In genomic region chr11:42000190-42001098, GRCm38 (mm10) we compare ENCODE assay signal across 11 mouse cellular contexts. TPM values are rescaled to one million over a fixed set of nuclear protein-coding genes. Genes with fewer than 3 reads are reported as not detected.
DNase-seq lines count a peak whose midpoint lies in the region; ATAC-seq and TF ChIP-seq lines count a peak whose summit lies in the region.
"Had no signal": no experiment of that assay in that cellular context is flagged by ENCODE, and none has a peak within 500 bp of the region (broad histone marks: within the 10 kb centered on the region; RNA-seq: fewer than 3 reads in every experiment).

Gene Gabrg2 (minus strand): TSS chr11:42000857.

- TF ChIP-seq CTCF in layer of hippocampus, adult 2 months (conservative IDR thresholded peaks at IDR 0.05) = no peak
- no peak for TF ChIP-seq CTCF in midbrain, postnatal 0 days (IDR thresholded peaks at IDR 0.05)
- no peak for TF ChIP-seq CTCF in lung, postnatal 0 days (IDR thresholded peaks at IDR 0.05)

- no peaks in the 10 kb centered on the region for H3K27me3 ChIP-seq in embryonic facial prominence, embryonic 14.5 days (replicated peaks; ENCODE audit: control insufficient read depth, insufficient read depth, low read length)
- no peaks in the 10 kb centered on the region for H3K27me3 ChIP-seq in midbrain, postnatal 0 days (ENCODE audit: insufficient read depth, low read length)
- no peaks in the 10 kb centered on the region for H3K27me3 ChIP-seq in lung, postnatal 0 days (replicated peaks; ENCODE audit: insufficient read depth, low read length)
- no peaks in the 10 kb centered on the region for H3K27me3 ChIP-seq in intestine, embryonic 15.5 days (replicated peaks)

- 11% methylated on average over 20 of the region's 20 CpGs for WGBS in embryonic facial prominence, embryonic 14.5 days
- WGBS in midbrain, postnatal 0 days = 2% methylated on average over 20 of the region's 20 CpGs
- WGBS in lung, postnatal 0 days = 13% methylated on average over 20 of the region's 20 CpGs
- 13% methylated on average over 20 of the region's 20 CpGs for WGBS in intestine, embryonic 15.5 days

- no peak within 1 kb of the TSS; the same call in 1 of the 2 replicates for H3K4me3 ChIP-seq in embryonic facial prominence, embryonic 14.5 days (ENCODE audit: low read depth, low read length)
- H3K4me3 ChIP-seq in layer of hippocampus, adult 2 months = peak within 1 kb of the TSS; percentile 67
- H3K4me3 ChIP-seq in midbrain, postnatal 0 days (ENCODE audit: low read depth, low read length) = peak within 1 kb of the TSS; percentile 46
- no peak within 1 kb of the TSS for H3K4me3 ChIP-seq in lung, postnatal 0 days (ENCODE audit: low read depth, low read length)
- H3K4me3 ChIP-seq in intestine, embryonic 15.5 days (replicated peaks) = no peak within 1 kb of the TSS

- no peaks in the 10 kb centered on the region for H3K9me3 ChIP-seq in embryonic facial prominence, embryonic 14.5 days (ENCODE audit: control insufficient read depth, low read length)
- no peaks in the 10 kb centered on the region for H3K9me3 ChIP-seq in midbrain, postnatal 0 days (ENCODE audit: low read length)
- H3K9me3 ChIP-seq in lung, postnatal 0 days (ENCODE audit: low read length) = no peaks in the 10 kb centered on the region
- no peaks in the 10 kb centered on the region for H3K9me3 ChIP-seq in intestine, embryonic 15.5 days

- no peak within 1 kb of the TSS for H3K9ac ChIP-seq in embryonic facial prominence, embryonic 14.5 days (ENCODE audit: low read depth, low read length)
- H3K9ac ChIP-seq in midbrain, postnatal 0 days (replicated peaks; ENCODE audit: low read length, poor library complexity, severe bottlenecking) = peak within 1 kb of the TSS; percentile 80
- H3K9ac ChIP-seq in lung, postnatal 0 days (replicated peaks; ENCODE audit: low read depth) = no peak within 1 kb of the TSS
- H3K9ac ChIP-seq in intestine, embryonic 15.5 days = no peak within 1 kb of the TSS
- H3K9ac ChIP-seq: lung, embryonic 14.5 days had no signal

- DNase-seq in cerebellum, adult 11 months = peak; percentile 34
- DNase-seq in embryonic facial prominence, embryonic 14.5 days (ENCODE audit: low spot score) = no peak
- DNase-seq in layer of hippocampus, adult 2 months (ENCODE audit: low spot score in 2 of 2) = peak; percentile 30 to 41
- DNase-seq in midbrain, postnatal 0 days (ENCODE audit: low spot score) = peak; percentile 82
- no peak for DNase-seq in heart, adult 9 months (ENCODE audit: low spot score in 2 of 2)
- DNase-seq in lung, postnatal 0 days (ENCODE audit: low spot score) = no peak
- DNase-seq in lung, postnatal 4 days = no peak

- no peak within 1 kb of the TSS for H3K27ac ChIP-seq in embryonic facial prominence, embryonic 14.5 days (replicated peaks; ENCODE audit: low read depth, low read length)
- H3K27ac ChIP-seq in layer of hippocampus, adult 2 months = peak within 1 kb of the TSS; percentile 99
- peak within 1 kb of the TSS; percentile 91 for H3K27ac ChIP-seq in midbrain, postnatal 0 days (ENCODE audit: low read depth, low read length)
- H3K27ac ChIP-seq in lung, postnatal 0 days (ENCODE audit: low read length) = no peak within 1 kb of the TSS
- H3K27ac ChIP-seq in intestine, embryonic 15.5 days = no peak within 1 kb of the TSS

- no peak for ATAC-seq in embryonic facial prominence, embryonic 14.5 days (ENCODE audit: low read depth)
- peak; percentile 76; the same call in 1 of the 2 replicates for ATAC-seq in midbrain, postnatal 0 days (ENCODE audit: low FRiP score)
- no peak for ATAC-seq in lung, postnatal 0 days
- no peak for ATAC-seq in intestine, embryonic 15.5 days
- ATAC-seq: CD4-positive, CD25-positive, alpha-beta regulatory T cell, adult 4 months had no signal

- H3K4me2 ChIP-seq in embryonic facial prominence, embryonic 14.5 days (ENCODE audit: low read depth, low read length) = peak within 1 kb of the TSS; percentile 23; the same call in 1 of the 2 replicates
- H3K4me2 ChIP-seq in midbrain, postnatal 0 days (ENCODE audit: low read depth, low read length, poor library complexity, severe bottlenecking) = peak within 1 kb of the TSS; percentile 57
- no peak within 1 kb of the TSS for H3K4me2 ChIP-seq in lung, postnatal 0 days (replicated peaks; ENCODE audit: low read depth, low read length)
- H3K4me2 ChIP-seq in intestine, embryonic 15.5 days (replicated peaks) = no peak within 1 kb of the TSS
- H3K4me2 ChIP-seq: lung, embryonic 14.5 days had no signal

- no peaks in the 10 kb centered on the region for H3K4me1 ChIP-seq in embryonic facial prominence, embryonic 14.5 days (ENCODE audit: control insufficient read depth, insufficient read depth, low read length)
- H3K4me1 ChIP-seq in midbrain, postnatal 0 days (ENCODE audit: insufficient read depth, low read length) = 0 out of 2 replicates have a peak, but pooled peaks cover 5% of the 10 kb centered on the region
- H3K4me1 ChIP-seq in lung, postnatal 0 days (ENCODE audit: insufficient read depth, low read depth, low read length) = no peaks in the 10 kb centered on the region
- H3K4me1 ChIP-seq in intestine, embryonic 15.5 days (replicated peaks) = no peaks in the 10 kb centered on the region

- TF ChIP-seq EP300 in lung, postnatal 0 days (IDR thresholded peaks at IDR 0.05) = no peak

- H3K36me3 ChIP-seq in embryonic facial prominence, embryonic 14.5 days (ENCODE audit: control insufficient read depth, insufficient read depth, low read length) = no peaks in the 10 kb centered on the region
- H3K36me3 ChIP-seq in midbrain, postnatal 0 days (ENCODE audit: insufficient read depth, low read length) = no peaks in the 10 kb centered on the region
- no peaks in the 10 kb centered on the region for H3K36me3 ChIP-seq in lung, postnatal 0 days (ENCODE audit: insufficient read depth, low read length)
- no peaks in the 10 kb centered on the region for H3K36me3 ChIP-seq in intestine, embryonic 15.5 days

RNA-seq across cellular contexts. Expression of gene Gabrg2, which starts in this region (rescaled TPM):
- polyA plus RNA-seq in embryonic facial prominence, embryonic 14.5 days (2014; fragmentation: Nextera tagmentation; extraction: Ambion mirVana) = 3.3 and 3.5 TPM in 2 replicates
- total RNA-seq in layer of hippocampus, adult 2 months (2021) = 100 to 1,000 TPM; 163 to 168 TPM
- total RNA-seq in midbrain, postnatal 0 days (2014; rRNA removed) = 137 and 164 TPM in 2 replicates
- polyA plus RNA-seq in midbrain, postnatal 0 days (2015; fragmentation: Nextera tagmentation; extraction: Ambion mirVana) = 145 and 153 TPM in 2 replicates
- polyA plus RNA-seq in lung, postnatal 0 days (2015; fragmentation: Nextera tagmentation; extraction: Ambion mirVana) = not detected in 2 replicates
- 1.1 and 1.2 TPM in 2 replicates for polyA plus RNA-seq in intestine, embryonic 15.5 days (2015; fragmentation: Nextera tagmentation; extraction: Ambion mirVana)
- polyA plus RNA-seq: CD4-positive, CD25-positive, alpha-beta regulatory T cell, adult 4 months; heart, postnatal 0 days had no signal

Comparison
In these comparisons a context has a peak if more than half of its experiments do, and no peak if none do; other contexts are left out.
1. RNA of gene Gabrg2 (polyA plus RNA-seq): 145 to 153 TPM in midbrain, postnatal 0 days; 3.3 to 3.5 TPM in embryonic facial prominence, embryonic 14.5 days, 1.1 to 1.2 TPM in intestine, embryonic 15.5 days and not detected in lung, postnatal 0 days; every median in the first group is over 10 times any median in the second.
2. DNase-seq: peak in cerebellum, adult 11 months (single experiment), layer of hippocampus, adult 2 months (2 of 2) and midbrain, postnatal 0 days (single experiment); none in embryonic facial prominence, embryonic 14.5 days (single experiment), heart, adult 9 months (0 of 2), lung, postnatal 0 days (single experiment) and lung, postnatal 4 days (0 of 2).
3. H3K27ac ChIP-seq: peak in layer of hippocampus, adult 2 months (single experiment) and midbrain, postnatal 0 days (single experiment); none in embryonic facial prominence, embryonic 14.5 days (single experiment), lung, postnatal 0 days (single experiment) and intestine, embryonic 15.5 days (single experiment).
4. H3K4me2 ChIP-seq: peak in embryonic facial prominence, embryonic 14.5 days (single experiment) and midbrain, postnatal 0 days (single experiment); none in lung, postnatal 0 days (single experiment) and intestine, embryonic 15.5 days (single experiment).
5. H3K4me3 ChIP-seq: peak in layer of hippocampus, adult 2 months (single experiment) and midbrain, postnatal 0 days (single experiment); none in embryonic facial prominence, embryonic 14.5 days (single experiment), lung, postnatal 0 days (single experiment) and intestine, embryonic 15.5 days (single experiment).